Mouse (Mus musculus) testis, adult 2 months (tissue): ENCODE measurements around the gene Syn3. TPM values are rescaled to one million over a fixed set of nuclear protein-coding genes. Genes with fewer than 3 reads are reported as not detected.

Experiments
- H3K27ac ChIP-seq: fragments of 200-500 bp; 2 replicates; pipeline ENCODE4 v1.5.1; 2012; ENCODE audit warnings: low read depth, low read length; ENCODE audit not compliant: control insufficient read depth, insufficient read depth
- H3K27me3 ChIP-seq: fragments of 200-500 bp; 2 replicates; pipeline ENCODE4 v1.6.1; 2012; ENCODE audit warnings: mild to moderate bottlenecking, low read length, moderate library complexity; ENCODE audit not compliant: control insufficient read depth, insufficient read depth
- H3K36me3 ChIP-seq: fragments of 200-500 bp; 2 replicates; pipeline ENCODE4 v1.6.1; 2012; ENCODE audit warnings: mild to moderate bottlenecking, low read length; ENCODE audit not compliant: control insufficient read depth, insufficient read depth
- H3K4me1 ChIP-seq: fragments of 200-500 bp; 2 replicates; pipeline ENCODE4 v1.6.1; 2012; ENCODE audit warnings: low read length; ENCODE audit not compliant: control insufficient read depth, insufficient read depth
- H3K4me3 ChIP-seq: fragments of 200-500 bp; 2 replicates; pipeline ENCODE4 v1.5.1; 2012; ENCODE audit warnings: low read depth, mild to moderate bottlenecking, low read length, moderate library complexity, mixed read lengths; ENCODE audit not compliant: control insufficient read depth
- CTCF ChIP-seq: fragments of 200-500 bp; IDR thresholded peaks from 2 replicates; pipeline ENCODE4 v1.5.1; 2012; ENCODE audit warnings: low read depth, mild to moderate bottlenecking, inconsistent platforms, low read length, moderate library complexity; ENCODE audit not compliant: control insufficient read depth, insufficient read depth, insufficient replicate concordance
- POLR2A ChIP-seq: fragments of 200-500 bp; IDR thresholded peaks from 2 replicates; pipeline ENCODE4 v1.6.1; 2012; ENCODE audit warnings: low read depth, mild to moderate bottlenecking, inconsistent platforms, low read length, moderate library complexity; ENCODE audit not compliant: control insufficient read depth
- polyA plus RNA-seq: library from polyadenylated mRNA; depleted of rRNA; stranded (reverse); fragments of >200 nt; gene quantifications from 2 replicates; pipeline ENCODE4 v1.2.3, GENCODE M21; 2012

The Syn3 gene
- polyA plus RNA-seq, 1 experiment, result 0.84 TPM

DNA sequence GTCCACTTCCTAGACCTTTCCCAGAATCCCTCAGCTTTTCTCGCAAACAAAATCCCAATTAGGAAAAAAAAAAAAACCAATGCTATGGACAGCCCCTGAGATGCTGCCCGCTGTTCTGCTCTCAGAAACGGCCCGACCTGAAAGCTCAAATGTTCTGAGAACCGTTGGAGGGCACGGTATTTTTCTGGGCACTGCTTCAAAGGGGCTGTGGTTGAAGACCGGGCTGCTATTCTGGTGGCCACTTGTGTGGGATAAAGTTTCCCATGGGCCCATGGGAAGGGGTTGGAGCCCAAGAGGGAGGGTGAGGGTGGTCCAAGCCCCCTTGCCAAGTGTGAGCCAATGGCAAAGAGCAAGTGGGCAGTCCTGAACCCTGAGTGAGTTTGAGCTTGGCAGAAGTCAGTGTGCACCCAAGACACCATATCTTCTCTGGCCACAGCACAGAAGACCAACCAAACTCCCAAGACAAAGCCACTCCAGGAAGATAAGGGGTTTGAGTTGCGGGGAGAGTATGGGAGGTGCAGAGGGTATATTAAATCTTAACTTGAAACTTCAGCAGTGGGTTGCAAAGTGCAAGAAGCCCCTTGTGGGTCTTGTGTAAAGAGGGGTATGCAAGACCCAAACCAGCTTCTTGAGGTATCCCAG lies 169.3 kb downstream of the Syn3 start:
- Histone ChIP-seq H3K4me3 (no peak overlapping the region), H3K27me3 (no peaks in the 10 kb centered on the region), H3K27ac (no peak overlapping the region), H3K4me1 (no peaks in the 10 kb centered on the region), H3K36me3 (no peaks in the 10 kb centered on the region)
- TF ChIP-seq POLR2A (no peak), CTCF (no peak)

DNA sequence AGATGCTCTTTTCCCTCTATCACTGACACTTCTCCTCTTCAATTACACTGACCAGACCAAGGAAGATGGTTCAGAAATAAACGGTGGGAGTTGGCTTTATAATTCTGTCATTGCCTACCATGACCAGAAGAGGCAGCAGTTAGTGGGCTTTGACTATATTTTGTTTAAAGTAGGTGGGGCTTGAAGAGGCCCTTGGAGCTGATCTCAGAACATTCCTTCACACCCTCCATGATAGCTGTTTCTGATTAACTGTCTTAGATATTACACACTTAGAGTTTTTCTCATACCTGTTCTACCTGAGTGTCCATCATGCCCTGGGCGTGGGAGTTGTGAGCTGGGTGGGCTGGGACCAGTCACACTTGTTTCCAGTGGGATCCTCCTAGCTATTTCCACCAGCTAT lies 170.0 kb downstream of the Syn3 start:
- H3K4me1 ChIP-seq, result no peaks in the 10 kb centered on the region
- no peak overlapping the region for H3K4me3 ChIP-seq
- H3K27me3 ChIP-seq, result no peaks in the 10 kb centered on the region
- TF ChIP-seq CTCF (no peak), POLR2A (no peak)
- H3K27ac ChIP-seq, result no peak overlapping the region
- no peaks in the 10 kb centered on the region for H3K36me3 ChIP-seq

DNA sequence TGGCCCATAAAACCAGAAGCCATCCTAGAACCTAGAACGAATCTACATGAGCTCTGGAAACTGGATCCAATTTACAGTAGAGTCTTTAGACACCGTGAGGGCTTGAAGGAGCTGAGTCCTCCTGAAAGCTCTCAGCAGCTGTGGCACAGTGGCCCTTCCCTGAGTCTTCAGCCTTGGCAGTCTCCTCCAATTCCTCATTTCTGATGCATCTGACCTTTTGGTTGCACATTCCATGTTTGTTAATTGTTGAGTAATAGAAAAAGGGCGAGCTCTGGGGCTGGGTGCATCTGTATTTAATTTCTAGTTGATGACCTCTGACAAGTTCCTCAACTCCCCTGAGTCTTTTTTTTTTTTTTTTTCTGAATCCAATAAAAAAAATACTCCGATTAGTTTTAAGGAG lies 170.6 kb downstream of the Syn3 start:
- TF ChIP-seq POLR2A (no peak), CTCF (no peak)
- Histone ChIP-seq H3K27ac (no peak overlapping the region), H3K36me3 (no peaks in the 10 kb centered on the region), H3K27me3 (no peaks in the 10 kb centered on the region), H3K4me1 (no peaks in the 10 kb centered on the region), H3K4me3 (no peak overlapping the region)

DNA sequence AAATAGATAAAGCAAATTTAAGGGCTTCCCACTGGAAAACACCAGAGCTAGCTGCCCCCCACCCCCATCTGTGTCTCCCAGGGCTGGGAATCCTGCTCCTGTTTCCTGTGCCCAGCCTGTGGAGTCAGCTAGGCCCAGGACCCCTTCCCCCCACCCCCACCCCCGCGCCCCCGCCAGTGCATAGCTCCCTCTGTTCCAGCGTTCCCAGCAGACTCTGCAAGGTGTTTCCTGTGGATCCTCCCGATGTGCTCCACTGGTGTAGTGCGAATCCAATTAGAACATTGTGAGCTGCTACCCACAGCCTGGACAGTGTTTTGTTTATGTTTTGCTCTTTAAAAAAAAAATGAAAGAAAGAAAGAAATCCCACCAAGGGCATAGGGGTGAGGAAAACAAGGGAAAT lies 173.4 kb downstream of the Syn3 start:
- TF ChIP-seq CTCF (no peak), POLR2A (no peak)
- Histone ChIP-seq H3K4me1 (no peaks in the 10 kb centered on the region), H3K27ac (no peak overlapping the region), H3K4me3 (no peak overlapping the region), H3K27me3 (no peaks in the 10 kb centered on the region), H3K36me3 (no peaks in the 10 kb centered on the region)

DNA sequence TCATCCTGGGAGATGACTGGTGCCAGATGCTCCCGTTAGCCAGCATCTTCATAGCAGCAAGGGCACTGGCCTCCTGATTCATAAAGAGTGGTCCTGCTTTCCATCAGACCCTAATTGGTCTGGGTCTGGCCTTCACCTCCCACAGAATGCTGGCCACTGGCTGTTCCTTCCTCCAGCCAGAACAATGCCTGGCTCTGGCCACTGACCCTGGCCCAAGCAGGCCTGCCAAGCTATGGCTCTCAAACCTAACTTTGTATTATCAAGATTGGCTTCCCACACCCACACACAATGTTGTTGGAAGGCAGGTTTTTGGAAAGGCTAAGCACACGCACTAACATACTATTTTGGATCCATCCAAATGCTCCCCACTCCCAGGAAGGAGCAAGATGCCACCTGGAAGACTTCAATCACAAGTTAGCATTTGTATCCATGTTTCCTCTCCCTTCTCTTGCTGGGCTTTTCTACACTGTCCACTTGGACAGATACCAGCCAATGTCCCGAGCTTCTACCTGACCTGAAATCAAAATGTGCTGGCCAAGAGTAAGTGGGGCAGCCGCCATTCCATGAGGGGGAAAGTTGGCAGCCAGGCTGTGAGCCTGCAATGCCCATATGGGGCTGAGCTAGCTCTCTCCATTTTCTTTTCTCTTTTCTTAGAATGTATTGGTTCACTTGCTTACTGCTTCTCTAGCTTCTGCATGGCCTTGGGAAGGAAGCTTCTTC lies 175.3 kb downstream of the Syn3 start:
- H3K27me3 ChIP-seq, result no peaks in the 10 kb centered on the region
- no peak for TF ChIP-seq POLR2A
- no peak for TF ChIP-seq CTCF
- no peak overlapping the region for H3K27ac ChIP-seq
- H3K4me1 ChIP-seq, result no peaks in the 10 kb centered on the region
- H3K4me3 ChIP-seq, result no peak overlapping the region
- no peaks in the 10 kb centered on the region for H3K36me3 ChIP-seq

DNA sequence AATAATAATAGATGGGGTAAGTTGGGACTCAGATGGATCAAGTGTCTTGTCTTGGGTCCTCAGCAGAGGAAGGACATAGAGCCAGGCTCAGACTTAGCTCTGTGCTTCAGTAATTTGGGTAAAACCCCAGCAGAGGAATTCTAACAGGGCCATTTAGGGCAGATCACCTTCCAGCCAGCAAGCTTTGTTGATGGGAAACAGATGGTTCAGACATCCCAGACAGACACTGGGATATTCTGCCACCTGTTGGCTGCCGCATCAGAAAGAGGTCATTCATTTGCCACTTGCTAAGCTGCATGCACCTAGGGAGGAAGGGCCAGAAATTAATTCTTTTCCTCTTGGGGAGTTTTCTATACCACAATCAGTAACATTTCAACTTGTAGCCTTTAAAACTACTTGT lies 176.7 kb downstream of the Syn3 start:
- TF ChIP-seq CTCF, result no peak
- no peak for TF ChIP-seq POLR2A
- Histone ChIP-seq H3K4me1 (no peaks in the 10 kb centered on the region), H3K27ac (no peak overlapping the region)

DNA sequence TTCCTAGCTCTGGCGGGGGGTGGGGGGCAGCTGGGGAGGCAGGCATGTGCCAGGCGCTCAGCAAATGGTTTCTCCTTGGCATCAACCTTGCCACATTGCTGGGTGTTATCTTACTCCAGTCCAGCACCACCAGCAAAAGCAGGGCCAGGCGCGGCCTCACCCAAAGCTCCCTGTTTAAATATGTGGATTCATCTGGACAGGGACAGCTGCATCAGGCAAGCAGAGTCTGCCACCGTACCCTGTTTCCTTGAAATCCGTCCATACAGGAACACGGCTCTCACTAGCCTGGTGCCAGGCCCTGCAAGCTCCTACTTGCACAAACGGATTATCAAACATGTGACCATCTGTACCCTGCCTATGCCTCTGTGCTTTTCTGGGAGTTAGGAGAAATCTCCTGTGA lies 177.5 kb downstream of the Syn3 start:
- Histone ChIP-seq H3K27ac (no peak overlapping the region), H3K4me1 (no peaks in the 10 kb centered on the region)
- TF ChIP-seq CTCF, result no peak
- no peak for TF ChIP-seq POLR2A

More for the DNA sequence above, 176.7 kb downstream of the Syn3 start:
- Histone ChIP-seq H3K4me3 (no peak overlapping the region), H3K27me3 (no peaks in the 10 kb centered on the region), H3K36me3 (no peaks in the 10 kb centered on the region)

More for the DNA sequence above, 177.5 kb downstream of the Syn3 start:
- H3K27me3 ChIP-seq, result no peaks in the 10 kb centered on the region
- no peak overlapping the region for H3K4me3 ChIP-seq
- no peaks in the 10 kb centered on the region for H3K36me3 ChIP-seq
